ENCODE assay signal across 11 mouse cellular contexts in genomic region chr7:99797911-99798647, GRCm38 (mm10). TPM values are rescaled to one million over a fixed set of nuclear protein-coding genes. Genes with fewer than 3 reads are reported as not detected.
DNase-seq lines count a peak whose midpoint lies in the region; ATAC-seq and TF ChIP-seq lines count a peak whose summit lies in the region.
"Had no signal": no experiment of that assay in that cellular context is flagged by ENCODE, and none has a peak within 500 bp of the region (broad histone marks: within the 10 kb centered on the region; RNA-seq: fewer than 3 reads in every experiment).

No protein-coding gene starts in this region.

- H3K9me3 ChIP-seq in forebrain, embryonic 15.5 days = no peaks in the 10 kb centered on the region

- 32% methylated on average over 6 of the region's 6 CpGs for WGBS in forebrain, embryonic 15.5 days
- WGBS in lung, adult 2 months = 37% methylated on average over 6 of the region's 6 CpGs

- ATAC-seq in forebrain, embryonic 15.5 days (replicated peaks) = 0 out of 2 replicates have a peak, but pooled peaks have one; percentile 65

- TF ChIP-seq POLR2A in lung, adult 2 months (IDR thresholded peaks at IDR 0.05; ENCODE audit: borderline replicate concordance, extremely low read depth, low read depth, low read length) = no peak

- no peaks in the 10 kb centered on the region for H3K27me3 ChIP-seq in forebrain, embryonic 15.5 days

- H3K4me2 ChIP-seq in forebrain, embryonic 15.5 days (replicated peaks) = no peak overlapping the region

- peak; percentile 45 for DNase-seq in adrenal gland, adult 2 months
- DNase-seq in adrenal gland, adult 8-10 months = no peak
- DNase-seq in CD4-positive, CD25-positive, alpha-beta regulatory T cell, adult 2 months (ENCODE audit: low read depth, low spot score) = peak; percentile 90
- DNase-seq in c-Kit-positive CD71-positive TER-119-positive erythroid progenitor cells, embryonic 14.5 days (ENCODE audit: low spot score) = peak; percentile 89
- peak; percentile 54 to 74 for DNase-seq in kidney, postnatal 36 days
- no peak for DNase-seq in lung, adult 2 months
- peak; percentile 87 for DNase-seq in retina, postnatal 1 day

- H3K27ac ChIP-seq in forebrain, embryonic 15.5 days (replicated peaks) = no peak overlapping the region

- peak; percentile 18; the same call in 1 of the 2 replicates for TF ChIP-seq CTCF in lung, adult 2 months (IDR thresholded peaks at IDR 0.05; ENCODE audit: insufficient read depth, low read length)

- H3K9ac ChIP-seq in forebrain, embryonic 15.5 days (replicated peaks) = no peak overlapping the region

- peaks cover 10% of the 10 kb centered on the region for H3K4me1 ChIP-seq in forebrain, embryonic 15.5 days
- no peaks in the 10 kb centered on the region for H3K4me1 ChIP-seq in lung, adult 2 months (ENCODE audit: control insufficient read depth, insufficient read depth, low read length)

- no peaks in the 10 kb centered on the region for H3K36me3 ChIP-seq in forebrain, embryonic 15.5 days

- no peak overlapping the region for H3K4me3 ChIP-seq in forebrain, embryonic 15.5 days
- no peak overlapping the region for H3K4me3 ChIP-seq in lung, adult 2 months (replicated peaks; ENCODE audit: extremely low read depth, low read depth, low read length)

RNA-seq across cellular contexts. Expression of gene Neu3, which starts 30.1 kb away (rescaled TPM):
- 1 to 10 TPM; 1.8 to 2.7 TPM for total RNA-seq in adrenal gland, adult 2 months (2021)
- polyA plus RNA-seq in adrenal gland, adult 2 months (2012; rRNA removed) = 1.4 TPM in 2 replicates
- total RNA-seq in adrenal gland, adult 8-10 months (2022) = 1 to 10 TPM; 1.9 to 3.9 (median 3.4) TPM
- polyA plus RNA-seq in forebrain, embryonic 15.5 days (2015; fragmentation: Nextera tagmentation; extraction: Ambion mirVana) = 1.6 and 1.9 TPM in 2 replicates
- polyA plus RNA-seq in lung, adult 2 months (2012; rRNA removed) = 3.4 TPM in 2 replicates

RNA-seq across cellular contexts. Expression of gene Olfr521, which starts 34.8 kb away (rescaled TPM):
- total RNA-seq in adrenal gland, adult 2 months (2021) = not detected
- polyA plus RNA-seq in adrenal gland, adult 2 months (2012; rRNA removed) = not detected in 2 replicates
- total RNA-seq in adrenal gland, adult 8-10 months (2022) = not detected
- not detected in 2 replicates for polyA plus RNA-seq in forebrain, embryonic 15.5 days (2015; fragmentation: Nextera tagmentation; extraction: Ambion mirVana)
- polyA plus RNA-seq in lung, adult 2 months (2012; rRNA removed) = not detected in 2 replicates
- total RNA-seq: layer of hippocampus, postnatal 25 days had no signal
- polyA plus RNA-seq: C2C12; stomach, embryonic 14.5 days had no signal

Comparison
In these comparisons a context has a peak if more than half of its experiments do, and no peak if none do; other contexts are left out.
1. DNase-seq: peak in adrenal gland, adult 2 months (single experiment), CD4-positive, CD25-positive, alpha-beta regulatory T cell, adult 2 months (single experiment), c-Kit-positive CD71-positive TER-119-positive erythroid progenitor cells, embryonic 14.5 days (single experiment), kidney, postnatal 36 days (2 of 2) and retina, postnatal 1 day (single experiment); none in adrenal gland, adult 8-10 months (single experiment) and lung, adult 2 months (single experiment).